Mouse (Mus musculus) embryonic facial prominence, embryonic 13.5 days (tissue): ENCODE measurements at regions not wholly inside any gene's neighbourhood (a gene's known extent, or its start where the extent isn't known, plus 50 kb on each side); places are given as distances from the start of the nearest gene placed in this dataset.

Experiments
- ATAC-seq: fragments of 200-750 bp; cut with Nextera tagmentation; 2 replicates; pipeline ENCODE4 v1.8.0; 2017; ENCODE audit warnings: low read depth; ENCODE audit not compliant: insufficient number of reproducible peaks, insufficient read depth, low FRiP score, low TSS enrichment
- H3K27ac ChIP-seq: fragments of 300-500 bp; sonication (generic); 2 replicates; pipeline ENCODE4 v1.5.1; 2015; ENCODE audit warnings: moderate library complexity, mild to moderate bottlenecking, inconsistent platforms
- H3K27me3 ChIP-seq: fragments of 300-500 bp; sonication (generic); 2 replicates; pipeline ENCODE4 v1.6.1; 2015; ENCODE audit warnings: mild to moderate bottlenecking, inconsistent platforms
- H3K36me3 ChIP-seq: fragments of 300-500 bp; sonication (generic); 2 replicates; pipeline ENCODE4 v1.6.1; 2015; ENCODE audit warnings: mild to moderate bottlenecking, inconsistent platforms
- H3K4me1 ChIP-seq: fragments of 300-500 bp; sonication (generic); 2 replicates; pipeline ENCODE4 v1.6.1; 2015; ENCODE audit warnings: inconsistent platforms
- H3K4me2 ChIP-seq: fragments of 300-500 bp; sonication (generic); 2 replicates; pipeline ENCODE4 v1.6.1; 2015; ENCODE audit warnings: moderate library complexity, mild to moderate bottlenecking, inconsistent platforms
- H3K4me3 ChIP-seq: fragments of 300-500 bp; sonication (generic); 2 replicates; pipeline ENCODE4 v1.5.1; 2015; ENCODE audit warnings: mild to moderate bottlenecking, inconsistent platforms
- H3K9ac ChIP-seq: fragments of 300-500 bp; sonication (generic); 2 replicates; pipeline ENCODE4 v1.6.1; 2015; ENCODE audit warnings: mild to moderate bottlenecking, inconsistent platforms
- H3K9me3 ChIP-seq: fragments of 300-500 bp; sonication (generic); 2 replicates; pipeline ENCODE4 v1.6.1; 2016; ENCODE audit warnings: inconsistent platforms
- WGBS: fragments of 180-500 bp; shearing (Covaris S2); methylation state at CpG from one replicate; pipeline ENCODE4 v1.1.7; 2015; ENCODE audit warnings: mixed read lengths; 5-methylcytosine and 5-hydroxymethylcytosine counted together

- H3K4me3 ChIP-seq = no peak overlapping the region
- H3K9me3 ChIP-seq = no peaks in the 10 kb centered on the region
- no peak for ATAC-seq
- no peaks in the 10 kb centered on the region for H3K36me3 ChIP-seq
- no peak overlapping the region for H3K4me2 ChIP-seq
- no peak overlapping the region for H3K27ac ChIP-seq
- no peaks in the 10 kb centered on the region for H3K27me3 ChIP-seq
- no peak overlapping the region for H3K9ac ChIP-seq
- no peaks in the 10 kb centered on the region for H3K4me1 ChIP-seq
- WGBS = 92% methylated on average over 4 of the region's 4 CpGs
These were observed 66.7 kb upstream of the Nck2 start for GRCm38 (mm10) chr1:43377491-43378263.

GRCm38 (mm10) chr1:43385008-43385407, 59.4 kb upstream of the Nck2 start:
- H3K4me3 ChIP-seq = no peak overlapping the region
- no peak overlapping the region for H3K4me2 ChIP-seq
- no peaks in the 10 kb centered on the region for H3K4me1 ChIP-seq
- no peaks in the 10 kb centered on the region for H3K9me3 ChIP-seq
- H3K27me3 ChIP-seq = no peaks in the 10 kb centered on the region
- H3K9ac ChIP-seq = no peak overlapping the region
- ATAC-seq = no peak
- no peaks in the 10 kb centered on the region for H3K36me3 ChIP-seq
- H3K27ac ChIP-seq = no peak overlapping the region

- Histone ChIP-seq H3K4me3 (no peak overlapping the region), H3K9me3 (no peaks in the 10 kb centered on the region), H3K27ac (no peak overlapping the region), H3K9ac (no peak overlapping the region), H3K4me1 (peaks cover 13% of the 10 kb centered on the region), H3K4me2 (no peak overlapping the region), H3K27me3 (no peaks in the 10 kb centered on the region), H3K36me3 (no peaks in the 10 kb centered on the region)
- ATAC-seq = no peak
- 88% methylated on average over 2 of the region's 2 CpGs for WGBS
These were observed 50.3 kb upstream of the Nck2 start for GRCm38 (mm10) chr1:43394035-43394434.
